ENCODE assay signal across 21 mouse cellular contexts in the genomic region with DNA sequence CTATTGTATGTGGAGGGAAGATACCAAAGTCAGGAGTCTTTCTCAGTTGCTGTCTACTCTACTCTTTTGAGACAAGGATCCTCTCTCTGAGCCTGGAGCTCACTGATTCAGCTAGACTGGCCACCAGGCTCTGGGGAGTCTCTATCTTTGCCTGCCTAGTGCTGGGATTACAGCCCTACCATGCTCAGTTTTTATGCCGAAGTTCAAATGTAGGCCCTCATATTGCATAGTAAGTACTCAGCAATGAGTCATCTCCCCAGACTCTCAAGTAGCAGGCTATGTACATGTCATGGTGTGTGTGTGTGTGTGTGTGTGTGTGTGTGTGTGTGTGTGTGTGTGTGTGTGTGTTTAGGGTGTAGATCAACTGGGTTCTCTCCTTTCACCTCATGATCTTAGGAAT. TPM values are rescaled to one million over a fixed set of nuclear protein-coding genes. Genes with fewer than 3 reads are reported as not detected.
DNase-seq lines count a peak whose midpoint lies in the region; ATAC-seq and TF ChIP-seq lines count a peak whose summit lies in the region.
"Had no signal": no experiment of that assay in that cellular context is flagged by ENCODE, and none has a peak within 500 bp of the region (broad histone marks: within the 10 kb centered on the region; RNA-seq: fewer than 3 reads in every experiment).

No protein-coding gene starts in this region.

- intact Hi-C loops in heart, postnatal 14 days (cut with DNase I): no loop called here

- ATAC-seq in heart, embryonic 13.5 days (ENCODE audit: extremely low read depth, insufficient number of reproducible peaks, low FRiP score, low TSS enrichment): no peak
- no peak for ATAC-seq in intestine, embryonic 15.5 days
- no peak for ATAC-seq in intestine, embryonic 16.5 days
- ATAC-seq: CD4-positive, CD25-positive, alpha-beta regulatory T cell, adult 4 months; forebrain, embryonic 16.5 days had no signal

- TF ChIP-seq POLR2A in embryonic fibroblast, embryonic 13.5 days (IDR thresholded peaks at IDR 0.05; ENCODE audit: low read depth, low read length): no peak

- no peak overlapping the region for H3K4me3 ChIP-seq in heart, embryonic 13.5 days
- H3K4me3 ChIP-seq in intestine, embryonic 15.5 days (replicated peaks): no peak overlapping the region
- H3K4me3 ChIP-seq in intestine, embryonic 16.5 days (ENCODE audit: low read length): no peak overlapping the region
- no peak overlapping the region for H3K4me3 ChIP-seq in embryonic fibroblast, embryonic 13.5 days (ENCODE audit: insufficient read depth, low read length)
- H3K4me3 ChIP-seq: embryonic facial prominence, embryonic 12.5 days; forebrain, embryonic 12.5 days; heart, adult 2 months; hindbrain, embryonic 15.5 days had no signal

- H3K36me3 ChIP-seq in heart, embryonic 13.5 days: no peaks in the 10 kb centered on the region
- H3K36me3 ChIP-seq in intestine, embryonic 15.5 days: no peaks in the 10 kb centered on the region
- no peaks in the 10 kb centered on the region for H3K36me3 ChIP-seq in intestine, embryonic 16.5 days (ENCODE audit: control insufficient read depth, insufficient read depth, low read length)
- H3K36me3 ChIP-seq: embryonic facial prominence, embryonic 12.5 days; forebrain, embryonic 12.5 days; G1E; hindbrain, embryonic 15.5 days had no signal

- 0 out of 2 replicates have a peak, but pooled peaks cover 7% of the 10 kb centered on the region for H3K27me3 ChIP-seq in heart, embryonic 13.5 days (replicated peaks)
- no peaks in the 10 kb centered on the region for H3K27me3 ChIP-seq in intestine, embryonic 15.5 days (replicated peaks)
- H3K27me3 ChIP-seq in intestine, embryonic 16.5 days (replicated peaks; ENCODE audit: control insufficient read depth, insufficient read depth, low read length): no peaks in the 10 kb centered on the region
- H3K27me3 ChIP-seq: embryonic facial prominence, embryonic 12.5 days; forebrain, embryonic 12.5 days; hindbrain, embryonic 15.5 days had no signal

- DNase-seq in heart, postnatal 14 days: no peak
- DNase-seq in 416B (ENCODE audit: low read depth): peak; percentile 4
- DNase-seq in retina, embryonic 14.5 days (ENCODE audit: low spot score): no peak
- DNase-seq: adrenal gland, postnatal 10 days; B cell, adult 2 months; cerebellum, adult 11-12 months; cerebellum, adult 9-10 months; cerebellum, postnatal 25 days; gastrocnemius, postnatal 14 days; heart, adult 2 months; kidney, adult 2 months had no signal

- no peak overlapping the region for H3K9ac ChIP-seq in heart, embryonic 13.5 days
- no peak overlapping the region for H3K9ac ChIP-seq in intestine, embryonic 15.5 days
- H3K9ac ChIP-seq in intestine, embryonic 16.5 days (ENCODE audit: low read depth, low read length): no peak overlapping the region
- H3K9ac ChIP-seq: embryonic facial prominence, embryonic 12.5 days; forebrain, embryonic 12.5 days; hindbrain, embryonic 15.5 days had no signal

- no peaks in the 10 kb centered on the region for H3K9me3 ChIP-seq in heart, embryonic 13.5 days
- no peaks in the 10 kb centered on the region for H3K9me3 ChIP-seq in intestine, embryonic 15.5 days
- H3K9me3 ChIP-seq in intestine, embryonic 16.5 days (ENCODE audit: control insufficient read depth, low read length): no peaks in the 10 kb centered on the region
- H3K9me3 ChIP-seq: embryonic facial prominence, embryonic 12.5 days; forebrain, embryonic 12.5 days; G1E; hindbrain, embryonic 15.5 days had no signal

- 0 out of 2 replicates have a peak overlapping the region, but pooled peaks have one; percentile 3 for H3K27ac ChIP-seq in heart, embryonic 13.5 days (replicated peaks)
- 0 out of 2 replicates have a peak overlapping the region, but pooled peaks have one; percentile 14 for H3K27ac ChIP-seq in intestine, embryonic 15.5 days
- H3K27ac ChIP-seq in intestine, embryonic 16.5 days (ENCODE audit: low read length): no peak overlapping the region
- H3K27ac ChIP-seq in embryonic fibroblast, embryonic 13.5 days (ENCODE audit: insufficient read depth, low read length): peak overlapping the region; percentile 3; the same call in 1 of the 2 replicates
- H3K27ac ChIP-seq: embryonic facial prominence, embryonic 12.5 days; forebrain, embryonic 12.5 days; heart, adult 2 months; hindbrain, embryonic 15.5 days had no signal

- 69% methylated on average over 1 of the region's 1 CpGs for WGBS in heart, embryonic 13.5 days
- WGBS in intestine, embryonic 15.5 days: 74% methylated on average over 1 of the region's 1 CpGs
- 93% methylated on average over 1 of the region's 1 CpGs for WGBS in intestine, embryonic 16.5 days

- H3K4me2 ChIP-seq in heart, embryonic 13.5 days: no peak overlapping the region
- no peak overlapping the region for H3K4me2 ChIP-seq in intestine, embryonic 15.5 days (replicated peaks)
- H3K4me2 ChIP-seq in intestine, embryonic 16.5 days (ENCODE audit: low read depth, low read length): no peak overlapping the region
- H3K4me2 ChIP-seq: embryonic facial prominence, embryonic 12.5 days; forebrain, embryonic 12.5 days; hindbrain, embryonic 15.5 days had no signal

- no peak for TF ChIP-seq CTCF in embryonic fibroblast, embryonic 13.5 days (IDR thresholded peaks at IDR 0.05; ENCODE audit: borderline replicate concordance, insufficient read depth, low read length)

- peaks cover 38% of the 10 kb centered on the region for H3K4me1 ChIP-seq in heart, embryonic 13.5 days
- H3K4me1 ChIP-seq in intestine, embryonic 15.5 days (replicated peaks): no peaks in the 10 kb centered on the region
- H3K4me1 ChIP-seq in intestine, embryonic 16.5 days (ENCODE audit: control insufficient read depth, insufficient read depth, low read length): no peaks in the 10 kb centered on the region
- peaks cover 4% of the 10 kb centered on the region; the same call in 1 of the 2 replicates for H3K4me1 ChIP-seq in embryonic fibroblast, embryonic 13.5 days (ENCODE audit: control insufficient read depth, insufficient read depth, low read length)
- H3K4me1 ChIP-seq: embryonic facial prominence, embryonic 12.5 days; forebrain, embryonic 12.5 days; hindbrain, embryonic 15.5 days had no signal

RNA-seq across cellular contexts. Expression of a gene that starts 55.6 kb away (rescaled TPM):
- polyA plus RNA-seq in heart, embryonic 13.5 days (2015; fragmentation: Nextera tagmentation; extraction: Ambion mirVana): 49.4 and 50.2 TPM in 2 replicates
- 10 to 100 TPM in 1 of 2 experiments, 1 to 10 TPM in 1; 9.3 to 10.7 TPM for total RNA-seq in heart, postnatal 14 days (2021)
- polyA plus RNA-seq in intestine, embryonic 15.5 days (2015; fragmentation: Nextera tagmentation; extraction: Ambion mirVana): 62.5 and 67.4 TPM in 2 replicates
- polyA plus RNA-seq in intestine, embryonic 16.5 days (2015; fragmentation: Nextera tagmentation; extraction: Ambion mirVana): 56.2 and 66.5 TPM in 2 replicates
- polyA plus RNA-seq in embryonic fibroblast, embryonic 13.5 days (2011; ENCODE audit: insufficient read length, low read depth, missing spikeins): 28.1 and 31.5 TPM in 2 replicates
